In the genomic region with DNA sequence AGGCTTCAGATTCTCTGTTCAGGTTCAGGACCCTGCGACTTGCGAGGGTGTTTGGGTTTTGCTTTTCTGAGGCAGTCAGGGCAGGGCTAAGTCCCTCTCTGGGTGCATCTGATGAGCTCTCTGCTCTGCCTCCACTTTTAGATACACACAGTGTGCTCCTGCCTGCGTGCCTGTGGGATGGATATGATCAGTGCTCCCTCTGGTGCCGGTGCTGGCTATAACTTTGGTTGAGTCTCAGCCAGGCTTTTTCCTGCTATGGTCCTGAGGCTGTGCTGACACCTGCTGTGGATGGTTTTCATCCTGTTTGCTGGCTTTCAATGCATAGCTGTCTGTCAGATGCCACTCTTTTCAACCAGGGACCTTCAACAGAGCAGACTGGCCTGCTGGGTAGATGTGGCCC, we compare ENCODE assay signal across 8 mouse cellular contexts.
A peak's percentile ranks its signal among the peaks of the same experiment; 100 is the strongest.
DNase-seq lines count a peak whose midpoint lies in the region; ATAC-seq lines count a peak whose summit lies in the region.

No protein-coding gene starts in this region.

- no peaks in the 10 kb centered on the region for H3K27me3 ChIP-seq in kidney, embryonic 15.5 days

- no peak overlapping the region for H3K4me3 ChIP-seq in kidney, embryonic 15.5 days (replicated peaks)

- 0 out of 2 replicates have a peak, but pooled peaks cover 4% of the 10 kb centered on the region for H3K36me3 ChIP-seq in kidney, embryonic 15.5 days

- H3K9ac ChIP-seq in kidney, embryonic 15.5 days = no peak overlapping the region

- peak; percentile 41 for ATAC-seq in cerebellum, adult (ENCODE audit: insufficient number of reproducible peaks, low FRiP score, low TSS enrichment)
- ATAC-seq in kidney, embryonic 15.5 days (replicated peaks; ENCODE audit: low FRiP score) = no peak
- ATAC-seq in activated CD4-positive, CD25-positive, alpha-beta regulatory T cell, adult 4 months = no peak

- H3K4me2 ChIP-seq in kidney, embryonic 15.5 days = no peak overlapping the region

- H3K9me3 ChIP-seq in kidney, embryonic 15.5 days (replicated peaks) = no peaks in the 10 kb centered on the region

- no peak overlapping the region for H3K27ac ChIP-seq in kidney, embryonic 15.5 days

- H3K4me1 ChIP-seq in kidney, embryonic 15.5 days = peaks cover 10% of the 10 kb centered on the region; the same call in 1 of the 2 replicates

- 49% methylated on average over 4 of the region's 4 CpGs for WGBS in kidney, embryonic 15.5 days

- no peak for DNase-seq in cerebellum, postnatal 4 days (ENCODE audit: low spot score in 2 of 2)
- DNase-seq in kidney, postnatal 14 days = peak; percentile 42
- DNase-seq in urinary bladder, postnatal 25 days (ENCODE audit: low spot score) = peak; percentile 15
- no peak for DNase-seq in urinary bladder, postnatal 14 days (ENCODE audit: low spot score)
- DNase-seq in right cerebral cortex, postnatal 25 days = no peak

Comparison
In these comparisons a context has a peak if more than half of its experiments do, and no peak if none do; other contexts are left out.
1. DNase-seq: peak in kidney, postnatal 14 days (single experiment) and urinary bladder, postnatal 25 days (single experiment); none in cerebellum, postnatal 4 days (0 of 2), urinary bladder, postnatal 14 days (single experiment) and right cerebral cortex, postnatal 25 days (single experiment).